Mouse (Mus musculus): ENCODE results near the gene Cdkl2. TPM values are rescaled to one million over a fixed set of nuclear protein-coding genes. Genes with fewer than 3 reads are reported as not detected.
A peak's percentile ranks its signal among the peaks of the same experiment; 100 is the strongest.

Cdkl2 gene
- 1 to 10 TPM; 3.2 to 3.4 TPM for total RNA-seq (2021)
- long read RNA-seq, experiment 1, partial matches to known transcripts: 0 of 3 reads
- long read RNA-seq, experiment 1, other reads (novel, unspliced or antisense): 1 of 3 reads
- long read RNA-seq, experiment 2: 0 reads

GRCm38 (mm10) chr5:92043783-92044182, at the start of gene Cdkl2:
TSS of gene Cdkl2 (minus strand) at chr5:92043883.
- intact Hi-C loops (cut with DNase I): loop anchor here (5.0 kb wide), 1 partner anchor 39 kb away; the partner anchor contains the start of gene G3bp2
- DNase-seq: no peak

- intact Hi-C loops (cut with DNase I): no loop called here
Measured at GRCm38 (mm10) chr5:92087469-92087868, 43.8 kb upstream of the Cdkl2 start.

DNA sequence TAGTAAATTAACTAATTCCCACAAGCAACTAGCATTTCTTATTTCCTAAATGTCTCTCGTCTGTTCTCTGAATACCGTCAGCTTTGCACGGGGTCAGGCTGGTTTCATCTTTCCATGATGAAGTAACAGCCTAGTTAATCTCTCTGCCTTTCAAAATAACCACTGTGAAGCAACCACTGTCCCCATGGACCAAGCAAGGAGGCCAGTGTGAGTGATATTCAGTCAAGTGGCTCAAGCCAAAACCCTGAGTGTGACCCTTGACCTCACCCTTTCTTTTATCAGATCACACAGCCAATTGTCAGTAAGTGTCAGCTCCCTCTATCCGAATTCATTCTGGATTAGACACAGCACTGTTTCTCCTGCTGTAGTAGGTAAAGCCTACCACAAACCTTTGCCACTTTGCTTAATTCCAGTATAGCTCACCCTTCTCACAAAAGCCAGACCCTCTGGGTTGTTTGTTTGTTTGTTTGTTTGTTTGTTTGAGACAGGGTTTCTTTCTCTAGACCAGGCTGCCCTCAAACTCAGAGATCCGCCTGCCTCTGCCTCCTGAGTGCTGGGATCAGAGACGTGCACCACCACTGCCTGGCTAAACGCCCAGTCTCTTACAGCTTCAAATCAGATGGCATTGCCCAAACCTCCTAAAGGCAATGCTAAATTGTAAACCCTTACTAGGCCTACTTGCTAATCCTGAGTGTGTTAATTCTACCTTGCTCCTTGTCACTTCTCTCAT, 42.3 kb upstream of the Cdkl2 start:
- intact Hi-C loops (cut with DNase I): no loop called here
- DNase-seq: no peak

More at GRCm38 (mm10) chr5:92087469-92087868, 43.8 kb upstream of the Cdkl2 start:
- DNase-seq: no peak

DNA sequence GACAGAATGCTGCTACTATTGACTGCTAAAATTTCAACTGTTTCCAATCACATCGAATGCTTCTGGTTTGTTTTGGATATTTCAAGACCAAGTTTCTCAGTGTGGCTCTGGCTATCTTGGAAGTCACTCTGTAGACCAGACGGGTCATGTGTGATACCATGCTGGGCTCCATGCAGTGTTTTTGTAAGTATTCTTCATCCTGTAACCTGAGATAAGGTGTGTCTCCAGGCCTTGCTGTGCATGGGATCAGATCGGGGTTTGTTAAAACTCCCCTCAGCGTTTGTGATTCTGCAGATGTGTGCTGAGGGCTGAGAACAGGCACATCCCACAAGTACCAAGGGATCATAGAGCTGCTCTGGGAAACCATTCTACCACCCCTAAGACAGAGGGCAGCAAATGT, 41.6 kb upstream of the Cdkl2 start:
- no peak for DNase-seq
- intact Hi-C loops (cut with DNase I): no loop called here

DNA sequence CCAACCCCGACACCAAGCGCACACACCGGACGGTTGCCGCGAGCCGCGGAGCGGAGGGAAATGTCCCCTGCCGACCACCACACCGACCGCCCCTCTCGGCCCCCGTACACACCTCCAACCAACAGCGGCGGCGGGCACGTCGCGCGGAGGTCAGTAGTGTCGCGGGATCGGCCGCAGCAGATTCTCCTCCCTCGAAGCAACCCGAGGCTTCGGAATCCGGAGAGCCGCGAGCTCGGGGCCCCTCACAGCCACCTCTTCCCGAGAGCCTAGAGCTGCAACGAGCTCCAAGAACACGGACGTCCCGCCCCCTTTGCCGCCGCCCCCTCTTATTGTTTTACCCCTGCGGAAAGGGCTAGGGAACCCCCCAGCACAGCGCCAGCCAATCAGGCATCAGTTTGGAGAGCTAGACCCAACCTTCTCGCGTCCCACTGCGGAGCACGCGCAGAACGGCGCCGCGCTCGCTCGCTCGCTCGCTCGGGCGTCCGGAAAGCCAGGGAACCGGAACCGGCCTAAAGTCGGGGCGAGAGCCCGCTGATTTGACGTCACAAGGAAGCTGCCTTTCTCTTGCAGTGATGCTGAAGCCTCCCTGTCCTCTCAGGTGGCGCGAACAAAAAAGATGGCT, 39.8 kb upstream of the Cdkl2 start, which contains the start of gene G3bp2:
TSS of gene G3bp2 (minus strand) at position 303 of the 622 bp plus-strand sequence.
- intact Hi-C loops (cut with DNase I): loop anchor here (5.0 kb wide), 2 partner anchors 34 to 41 kb away; partner anchors contain the start of gene Cdkl2
- DNase-seq: peak; percentile 95 to 97

DNA sequence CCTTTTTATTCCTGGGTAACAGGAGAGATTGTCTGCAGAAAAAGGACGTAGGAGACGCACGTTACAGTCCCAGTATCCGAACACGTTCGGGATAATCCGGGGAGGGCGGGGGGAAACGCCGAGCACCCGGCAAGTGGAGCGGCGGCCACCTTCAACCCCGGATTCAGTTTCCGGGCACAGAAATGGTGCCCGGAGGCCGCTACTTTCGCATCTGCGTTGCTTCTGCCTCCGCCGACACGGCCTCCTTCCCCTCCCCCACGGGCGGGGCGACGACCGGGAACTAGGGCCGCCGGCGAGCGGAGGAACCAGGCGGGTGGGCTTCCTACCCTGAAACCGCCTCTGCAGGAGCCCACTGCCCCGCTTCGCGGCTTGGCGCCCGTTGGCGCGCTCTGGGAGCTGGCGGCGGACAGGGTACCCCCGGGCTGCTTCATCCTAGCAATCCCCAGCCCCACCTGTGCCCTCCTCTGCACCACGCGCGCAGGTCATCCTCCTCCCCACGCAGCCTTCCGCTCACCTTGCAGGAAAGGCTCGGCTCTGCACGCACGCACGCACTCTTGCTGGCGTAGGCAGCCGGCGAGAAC, 39.2 kb upstream of the Cdkl2 start:
- DNase-seq: peak in 1 of 2 experiments; percentile 59
- intact Hi-C loops (cut with DNase I): loop anchor here (5.0 kb wide), 2 partner anchors 34 to 41 kb away; partner anchors contain the start of gene Cdkl2

DNA sequence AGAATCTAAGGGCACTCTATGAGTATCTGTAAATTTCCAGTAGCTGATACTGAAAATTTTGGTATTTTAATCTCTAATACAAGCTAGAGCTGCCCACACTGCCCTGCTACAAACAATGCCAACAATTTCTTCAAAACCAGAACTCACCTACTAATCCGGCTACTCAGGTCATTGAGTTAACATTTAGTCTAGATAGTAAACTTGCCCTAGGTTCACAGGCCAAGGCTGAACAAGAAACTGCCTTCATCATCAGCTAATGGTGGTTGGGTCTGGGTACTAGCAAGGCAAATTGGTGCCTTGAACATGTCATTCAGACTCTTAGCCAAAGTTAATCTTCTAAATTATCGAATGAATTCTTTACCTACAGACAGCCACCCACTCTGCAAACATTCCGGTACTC, 37.6 kb upstream of the Cdkl2 start:
- intact Hi-C loops (cut with DNase I): loop anchor here (5.0 kb wide), 2 partner anchors 36 to 39 kb away; partner anchors contain the start of gene Cdkl2
- no peak for DNase-seq

GRCm38 (mm10) chr5:92080400-92080799, 36.7 kb upstream of the Cdkl2 start:
- DNase-seq: no peak
- intact Hi-C loops (cut with DNase I): loop anchor here (5.0 kb wide), 2 partner anchors 37 to 38 kb away; partner anchors contain the start of gene Cdkl2

- DNase-seq: no peak
- intact Hi-C loops (cut with DNase I): no loop called here
Measured at GRCm38 (mm10) chr5:92079304-92079703, 35.6 kb upstream of the Cdkl2 start.

DNA sequence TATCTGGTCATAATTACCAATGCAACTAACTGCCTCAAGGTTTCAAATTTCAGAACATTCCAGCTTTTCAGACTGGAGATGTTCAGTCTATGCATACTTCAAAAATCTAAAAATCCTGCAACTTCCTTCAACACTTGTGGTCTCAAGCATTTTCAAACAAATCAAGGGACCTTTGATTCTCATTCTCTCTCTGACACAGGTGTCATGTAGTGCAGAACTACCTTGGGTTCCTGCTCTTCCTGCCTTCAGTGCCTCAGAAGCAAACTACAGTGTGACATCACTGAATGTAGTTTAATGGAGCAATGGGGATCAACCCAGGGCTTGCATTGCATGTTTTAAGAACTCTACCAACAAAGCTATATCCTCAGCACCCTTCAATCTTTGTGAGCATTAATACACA, 35.1 kb upstream of the Cdkl2 start:
- DNase-seq: no peak
- intact Hi-C loops (cut with DNase I): no loop called here

- intact Hi-C loops (cut with DNase I): no loop called here
- DNase-seq: no peak
Measured at GRCm38 (mm10) chr5:92076273-92076672, 32.6 kb upstream of the Cdkl2 start.

DNA sequence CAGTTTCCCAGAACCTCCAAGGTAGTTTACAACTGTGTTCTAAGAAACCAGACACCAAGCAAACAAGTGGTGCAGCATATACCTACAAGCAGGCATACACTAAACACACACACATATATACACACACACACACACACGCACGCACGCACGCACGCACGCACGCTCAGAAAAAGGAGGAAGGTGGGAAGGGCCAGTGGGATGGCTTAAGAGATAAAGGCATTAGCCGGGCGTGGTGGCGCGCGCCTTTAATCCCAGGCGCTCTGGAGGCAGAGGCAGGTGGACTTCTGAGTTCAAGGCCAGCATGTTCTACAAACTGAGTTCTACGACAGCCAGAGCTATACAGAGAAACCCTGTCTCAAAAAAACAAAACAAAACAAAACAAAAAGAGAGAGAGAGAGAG, 30.4 kb upstream of the Cdkl2 start:
- DNase-seq: no peak
- intact Hi-C loops (cut with DNase I): no loop called here

- intact Hi-C loops (cut with DNase I): loop anchor here (10.0 kb wide), 1 partner anchor 52 kb away; no protein-coding TSS in a partner anchor
- no peak for DNase-seq
Measured at GRCm38 (mm10) chr5:92063192-92063591, 19.5 kb upstream of the Cdkl2 start.

- no peak for DNase-seq
- intact Hi-C loops (cut with DNase I): no loop called here
Measured at GRCm38 (mm10) chr5:92052866-92053265, 9.2 kb upstream of the Cdkl2 start.

DNA sequence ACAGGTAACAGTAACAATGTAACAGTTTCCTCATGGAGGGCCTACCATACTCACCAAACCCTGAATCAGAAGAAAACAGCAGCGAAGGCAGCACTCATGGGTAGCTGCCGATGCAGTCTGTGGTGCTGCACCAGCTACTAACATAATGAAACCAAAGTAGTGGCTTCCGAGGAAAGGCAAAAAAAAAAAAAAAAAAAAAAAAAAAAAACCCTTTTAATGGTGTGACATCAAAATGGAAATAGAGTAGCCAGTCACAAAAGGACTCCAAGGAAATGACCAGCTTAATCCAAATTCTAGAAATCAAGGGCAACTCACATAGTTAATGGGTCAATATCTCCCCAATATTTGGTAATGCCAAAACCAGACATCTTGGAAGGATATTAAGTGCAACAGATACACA, 6.7 kb upstream of the Cdkl2 start:
- no peak for DNase-seq
- intact Hi-C loops (cut with DNase I): no loop called here

- DNase-seq: peak; percentile 87
- intact Hi-C loops (cut with DNase I): loop anchor here (5.0 kb wide), 1 partner anchor 40 kb away; the partner anchor contains the start of gene G3bp2
Measured at GRCm38 (mm10) chr5:92042377-92043348, 1.0 kb downstream of the Cdkl2 start.

- no peak for DNase-seq
- intact Hi-C loops (cut with DNase I): no loop called here
Measured at GRCm38 (mm10) chr5:92019960-92020359, 23.7 kb downstream of the Cdkl2 start.

GRCm38 (mm10) chr5:92011756-92012155, 31.9 kb downstream of the Cdkl2 start:
- DNase-seq: no peak
- intact Hi-C loops (cut with DNase I): no loop called here

DNA sequence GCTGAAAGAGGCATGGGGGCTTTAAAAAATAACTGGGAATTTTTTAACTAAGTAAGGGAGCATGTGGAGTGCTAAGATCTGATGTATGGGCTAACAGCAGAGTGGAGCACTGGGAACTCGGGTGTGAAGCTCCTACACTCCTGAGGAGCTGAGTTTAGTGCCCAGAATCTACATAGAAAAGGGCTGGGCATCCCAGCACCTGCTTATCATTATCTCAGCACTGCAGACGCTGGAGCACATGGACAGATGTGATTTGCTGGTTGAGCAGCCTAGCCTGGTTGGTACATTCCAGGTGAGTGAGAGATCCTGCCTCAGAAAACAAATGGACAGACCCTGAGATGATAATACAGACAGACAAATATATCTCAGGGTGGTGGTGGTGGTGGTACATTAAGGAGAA, 33.9 kb downstream of the Cdkl2 start:
- no peak for DNase-seq
- intact Hi-C loops (cut with DNase I): no loop called here

GRCm38 (mm10) chr5:92003011-92003410, 40.7 kb downstream of the Cdkl2 start:
- no peak for DNase-seq
- intact Hi-C loops (cut with DNase I): loop anchor here (5.0 kb wide), 1 partner anchor 536 kb away; no protein-coding TSS in a partner anchor
